Mouse (Mus musculus) E14TG2a.4 (cell line): ENCODE results near the gene Olfr45.

Experiments
- CTCF ChIP-seq: conservative IDR thresholded peaks from 2 replicates; pipeline ENCODE4 v1.5.1; 2014; ENCODE audit warnings: low read length
- NANOG ChIP-seq: IDR thresholded peaks from 2 replicates; pipeline ENCODE4 v1.6.1; 2014; ENCODE audit warnings: borderline replicate concordance, low read length, mixed read lengths
- POU5F1 ChIP-seq: IDR thresholded peaks from 2 replicates; pipeline ENCODE4 v1.6.1; 2014; ENCODE audit warnings: low read length, borderline replicate concordance

DNA sequence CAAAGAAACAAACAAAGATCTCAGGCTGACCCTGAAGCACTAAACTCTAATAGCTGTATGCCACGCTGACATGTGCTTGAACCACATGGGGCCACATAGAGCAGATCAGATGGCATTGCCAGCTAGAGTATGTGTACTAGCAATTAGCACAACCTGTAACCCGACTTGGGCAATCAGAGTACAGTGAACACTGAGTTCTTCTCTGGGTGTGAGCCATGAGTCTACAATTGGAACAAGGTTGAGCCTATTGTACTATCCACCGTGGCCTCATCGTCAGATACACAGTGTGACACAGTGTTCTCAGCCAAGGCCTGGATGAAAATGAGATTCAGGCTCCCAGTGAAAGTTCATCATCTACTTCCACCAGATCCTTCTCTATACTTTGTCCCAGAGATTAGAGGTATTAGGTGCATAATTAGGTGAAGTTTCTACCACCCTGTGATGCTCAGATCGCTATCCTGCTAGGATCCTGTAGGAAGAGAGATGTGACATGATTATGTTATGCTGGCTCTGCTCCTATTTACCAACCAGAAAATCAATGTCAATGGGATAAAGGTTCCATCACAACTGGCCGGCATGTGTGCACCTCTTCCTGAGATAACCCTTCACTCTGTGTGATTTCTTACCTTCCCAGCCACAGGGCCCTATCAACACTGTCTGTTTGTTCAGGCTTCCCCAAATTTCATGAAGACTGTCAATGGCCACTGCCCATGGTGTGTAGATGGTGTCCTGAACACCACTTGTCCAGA is 26.0 kb downstream of the Olfr45 start:
- no peak for TF ChIP-seq CTCF
- no peak for TF ChIP-seq NANOG
- TF ChIP-seq POU5F1, result no peak
